Mouse (Mus musculus): ENCODE results near the gene Nek7. TPM values are rescaled to one million over a fixed set of nuclear protein-coding genes. Genes with fewer than 3 reads are reported as not detected.
A peak's percentile ranks its signal among the peaks of the same experiment; 100 is the strongest.

Gene Nek7
- polyA plus RNA-seq, 1 experiment from 2014 or later, result 31.5 TPM

DNA sequence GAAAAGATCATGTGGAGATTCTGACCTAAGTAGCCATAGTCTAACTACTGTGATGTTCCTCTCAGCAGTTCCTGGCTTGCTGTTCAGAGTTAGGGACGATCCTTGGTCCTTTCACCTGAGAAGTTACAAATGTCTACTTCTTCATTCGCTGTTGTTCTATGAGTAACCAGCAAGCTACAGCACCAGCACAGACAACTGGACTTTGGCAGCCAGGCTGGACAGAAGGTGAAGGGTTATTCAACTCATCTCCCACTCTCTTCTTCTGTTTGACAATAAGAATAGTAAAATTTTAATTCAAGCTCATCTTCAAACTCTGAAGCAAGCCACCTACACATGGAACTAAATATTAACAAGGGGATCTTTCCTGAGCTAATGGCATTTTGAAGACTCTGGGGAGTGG is 33.0 kb downstream of the Nek7 start:
- 99% methylated on average over 2 of the region's 2 CpGs for WGBS
- no peak for ATAC-seq (ENCODE audit: insufficient number of reproducible peaks, insufficient read depth, low FRiP score, low TSS enrichment)
- Histone ChIP-seq H3K4me3 (no peak overlapping the region), H3K9me3 (no peaks in the 10 kb centered on the region), H3K36me3 (no peaks in the 10 kb centered on the region), H3K9ac (no peak overlapping the region), H3K4me2 (replicated peaks) (no peak overlapping the region), H3K4me1 (no peaks in the 10 kb centered on the region), H3K27ac (no peak overlapping the region), H3K27me3 (no peaks in the 10 kb centered on the region)

DNA sequence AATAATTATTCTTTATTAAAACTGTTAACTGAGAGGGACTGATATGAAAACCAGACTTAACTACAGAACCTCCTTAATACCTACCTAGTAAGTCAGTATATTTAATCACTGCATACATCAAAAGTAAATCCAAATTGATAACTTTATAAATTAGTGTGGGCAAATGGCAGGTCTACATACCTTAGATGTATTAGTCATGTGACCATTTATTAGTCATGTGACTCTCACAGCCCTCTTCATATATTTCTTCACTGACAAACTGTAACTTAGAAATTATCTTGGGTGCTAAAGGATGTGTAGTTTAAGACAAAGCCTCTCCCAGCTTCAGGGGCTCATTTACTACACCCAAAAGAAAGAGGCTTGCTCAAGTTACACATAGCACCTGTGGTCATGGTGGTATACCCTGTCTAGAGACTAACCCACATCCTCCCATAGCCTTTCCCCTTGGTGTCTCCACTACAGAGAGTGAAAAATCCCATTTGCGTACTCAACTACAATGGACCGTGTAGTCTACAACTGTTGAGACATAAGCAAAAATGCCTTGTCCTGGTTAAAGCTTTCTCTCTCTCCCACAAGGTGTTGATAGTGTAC is 35.4 kb downstream of the Nek7 start:
- H3K4me3 ChIP-seq, result no peak overlapping the region
- no peaks in the 10 kb centered on the region for H3K4me1 ChIP-seq
- H3K9ac ChIP-seq, result no peak overlapping the region
- no peak overlapping the region for H3K4me2 ChIP-seq (replicated peaks)
- no peak overlapping the region for H3K27ac ChIP-seq
- ATAC-seq (ENCODE audit: insufficient number of reproducible peaks, insufficient read depth, low FRiP score, low TSS enrichment), result no peak
- no peaks in the 10 kb centered on the region for H3K27me3 ChIP-seq
- H3K9me3 ChIP-seq, result no peaks in the 10 kb centered on the region
- WGBS, result 97% methylated on average over 2 of the region's 2 CpGs
- H3K36me3 ChIP-seq, result no peaks in the 10 kb centered on the region

DNA sequence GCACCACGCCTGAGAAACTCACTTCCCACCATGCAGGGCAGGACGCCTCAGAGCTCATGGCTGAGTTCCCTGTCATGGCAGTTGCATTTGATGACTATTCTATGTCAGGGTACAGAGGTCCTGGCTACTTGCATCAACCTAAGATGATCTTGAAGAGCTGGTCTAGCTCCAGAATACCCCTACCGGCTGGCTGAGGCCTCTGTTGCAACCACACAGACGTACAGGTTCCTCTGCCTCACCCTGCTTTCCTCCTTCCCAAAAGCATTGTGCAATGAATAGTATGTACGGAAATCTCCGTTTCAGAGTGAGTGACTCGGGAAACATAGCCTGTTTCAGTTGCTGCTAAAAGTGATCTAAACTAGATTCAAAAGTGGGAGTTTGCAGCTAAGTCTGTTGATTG is 37.7 kb downstream of the Nek7 start:
- no peaks in the 10 kb centered on the region for H3K27me3 ChIP-seq
- H3K9me3 ChIP-seq, result no peaks in the 10 kb centered on the region
- no peak overlapping the region for H3K9ac ChIP-seq
- H3K27ac ChIP-seq, result no peak overlapping the region
- no peak for ATAC-seq (ENCODE audit: insufficient number of reproducible peaks, insufficient read depth, low FRiP score, low TSS enrichment)
- H3K4me1 ChIP-seq, result no peaks in the 10 kb centered on the region
- H3K4me3 ChIP-seq, result no peak overlapping the region
- no peak overlapping the region for H3K4me2 ChIP-seq (replicated peaks)
- WGBS, result 91% methylated on average over 7 of the region's 7 CpGs
- H3K36me3 ChIP-seq, result no peaks in the 10 kb centered on the region

DNA sequence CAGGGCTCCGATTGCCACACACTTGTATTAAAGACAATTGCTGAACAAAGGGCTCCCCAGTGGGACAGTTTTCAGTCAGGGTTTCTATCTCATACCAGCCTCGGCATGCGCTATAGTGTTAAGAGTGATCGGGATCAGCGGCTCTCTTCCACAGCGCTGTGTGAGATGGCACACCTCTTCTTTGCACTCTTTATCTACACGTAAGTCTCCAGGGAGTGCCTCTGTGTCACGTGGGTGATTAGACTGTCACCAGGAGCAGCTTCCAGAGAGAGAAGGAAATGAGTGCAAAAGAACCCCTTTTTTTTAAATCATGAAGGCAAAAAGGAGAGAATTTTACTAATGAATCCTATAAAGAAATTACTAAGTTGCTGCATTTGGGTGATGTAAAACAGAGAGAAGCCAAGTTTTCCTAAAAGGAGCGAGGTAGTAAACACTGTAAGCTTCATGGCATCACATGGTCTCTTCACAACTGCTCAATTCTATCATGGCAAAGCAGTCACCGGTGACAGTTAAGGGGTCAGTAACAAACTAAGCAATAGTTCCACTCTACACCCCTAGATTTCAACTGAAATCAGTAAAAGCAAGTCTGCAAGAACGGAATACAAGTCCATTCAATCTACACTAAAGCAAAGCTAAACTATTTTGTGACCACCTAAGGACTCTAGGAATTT is 40.0 kb downstream of the Nek7 start:
- Histone ChIP-seq H3K9me3 (no peaks in the 10 kb centered on the region), H3K9ac (no peak overlapping the region), H3K27ac (no peak overlapping the region), H3K4me1 (no peaks in the 10 kb centered on the region), H3K4me2 (replicated peaks) (no peak overlapping the region), H3K27me3 (no peaks in the 10 kb centered on the region), H3K4me3 (no peak overlapping the region), H3K36me3 (no peaks in the 10 kb centered on the region)
- WGBS, result 82% methylated on average over 11 of the region's 11 CpGs
- no peak for ATAC-seq (ENCODE audit: insufficient number of reproducible peaks, insufficient read depth, low FRiP score, low TSS enrichment)

DNA sequence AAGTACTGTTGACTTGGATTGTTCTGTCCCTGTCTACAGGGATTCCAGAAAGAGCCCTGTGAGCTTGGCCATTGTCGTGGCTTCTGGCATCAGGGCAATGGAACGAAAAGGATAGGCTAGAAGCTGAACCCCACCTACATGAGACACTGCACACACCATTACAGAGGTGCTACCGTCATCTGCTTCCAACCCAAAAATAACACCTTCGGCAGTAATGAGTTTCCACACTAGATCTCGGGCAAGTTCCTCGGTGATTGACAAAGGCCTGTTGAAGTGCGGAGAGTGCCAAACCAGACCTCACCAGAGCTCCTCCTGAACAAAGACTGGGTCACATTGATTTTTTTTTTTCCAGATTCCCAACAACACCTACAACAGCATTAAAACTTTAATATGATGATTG is 40.7 kb downstream of the Nek7 start:
- no peaks in the 10 kb centered on the region for H3K4me1 ChIP-seq
- no peaks in the 10 kb centered on the region for H3K27me3 ChIP-seq
- H3K27ac ChIP-seq, result no peak overlapping the region
- no peaks in the 10 kb centered on the region for H3K36me3 ChIP-seq
- no peak for ATAC-seq (ENCODE audit: insufficient number of reproducible peaks, insufficient read depth, low FRiP score, low TSS enrichment)
- WGBS, result 89% methylated on average over 7 of the region's 7 CpGs
- no peak overlapping the region for H3K9ac ChIP-seq
- no peak overlapping the region for H3K4me2 ChIP-seq (replicated peaks)
- H3K9me3 ChIP-seq, result no peaks in the 10 kb centered on the region
- no peak overlapping the region for H3K4me3 ChIP-seq

DNA sequence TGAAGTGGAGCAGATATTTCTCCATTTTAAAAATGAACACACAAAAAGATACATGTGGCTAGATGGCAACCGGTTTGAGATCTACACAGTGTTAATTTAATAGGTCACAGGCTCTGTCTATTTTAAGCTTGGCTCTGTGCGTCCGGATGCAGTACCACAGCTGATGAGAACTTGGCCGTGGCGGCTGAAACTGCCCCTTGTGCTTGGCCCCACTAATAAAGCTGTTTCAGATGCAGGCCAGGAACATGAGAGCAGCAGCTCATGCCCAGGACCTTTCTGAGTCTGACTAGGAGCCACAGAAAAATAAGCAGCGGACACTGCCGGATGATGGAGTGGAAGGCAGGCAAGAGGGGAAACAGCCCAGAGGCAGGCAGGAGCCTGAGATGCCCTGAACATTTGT is 43.1 kb downstream of the Nek7 start:
- Histone ChIP-seq H3K36me3 (no peaks in the 10 kb centered on the region), H3K4me1 (peaks cover 4% of the 10 kb centered on the region; the same call in 1 of the 2 replicates), H3K27me3 (no peaks in the 10 kb centered on the region), H3K9me3 (no peaks in the 10 kb centered on the region), H3K9ac (no peak overlapping the region), H3K4me3 (no peak overlapping the region), H3K27ac (no peak overlapping the region), H3K4me2 (replicated peaks) (no peak overlapping the region)
- no peak for ATAC-seq (ENCODE audit: insufficient number of reproducible peaks, insufficient read depth, low FRiP score, low TSS enrichment)
- WGBS, result 52% methylated on average over 7 of the region's 7 CpGs

DNA sequence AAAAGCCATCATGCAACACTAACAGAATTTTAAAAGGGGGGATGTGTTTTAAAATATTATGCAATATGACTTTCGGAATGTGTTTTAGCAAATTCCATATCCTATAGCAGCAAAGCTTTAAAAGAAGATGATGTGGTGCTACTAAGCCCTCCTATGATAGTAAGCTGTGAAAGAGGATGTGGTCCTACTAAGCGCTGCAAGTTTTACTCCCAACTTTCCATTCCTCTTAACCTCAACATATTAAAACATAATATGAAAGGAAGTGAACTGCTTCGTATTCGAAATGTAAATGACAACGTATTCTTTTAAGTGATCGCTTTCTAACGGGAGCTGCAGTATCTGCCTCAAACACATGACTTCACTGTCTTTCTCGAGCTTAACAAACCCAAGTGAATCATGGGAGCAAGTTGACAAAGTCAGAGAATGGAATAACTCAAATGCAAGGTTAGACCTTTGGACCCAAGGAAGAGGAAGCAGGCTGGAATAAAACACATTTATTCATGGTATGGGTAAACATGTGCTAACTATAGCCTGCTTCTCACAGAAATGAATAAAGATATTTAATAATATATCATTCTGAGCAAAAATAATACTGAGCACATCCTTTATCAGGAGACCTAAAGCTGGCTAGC is 43.8 kb downstream of the Nek7 start:
- Histone ChIP-seq H3K4me2 (replicated peaks) (no peak overlapping the region), H3K9me3 (no peaks in the 10 kb centered on the region), H3K4me1 (peaks cover 5% of the 10 kb centered on the region; the same call in 1 of the 2 replicates), H3K27ac (no peak overlapping the region), H3K27me3 (no peaks in the 10 kb centered on the region), H3K4me3 (no peak overlapping the region), H3K9ac (no peak overlapping the region), H3K36me3 (no peaks in the 10 kb centered on the region)
- ATAC-seq (ENCODE audit: insufficient number of reproducible peaks, insufficient read depth, low FRiP score, low TSS enrichment), result no peak
- 91% methylated on average over 8 of the region's 8 CpGs for WGBS

DNA sequence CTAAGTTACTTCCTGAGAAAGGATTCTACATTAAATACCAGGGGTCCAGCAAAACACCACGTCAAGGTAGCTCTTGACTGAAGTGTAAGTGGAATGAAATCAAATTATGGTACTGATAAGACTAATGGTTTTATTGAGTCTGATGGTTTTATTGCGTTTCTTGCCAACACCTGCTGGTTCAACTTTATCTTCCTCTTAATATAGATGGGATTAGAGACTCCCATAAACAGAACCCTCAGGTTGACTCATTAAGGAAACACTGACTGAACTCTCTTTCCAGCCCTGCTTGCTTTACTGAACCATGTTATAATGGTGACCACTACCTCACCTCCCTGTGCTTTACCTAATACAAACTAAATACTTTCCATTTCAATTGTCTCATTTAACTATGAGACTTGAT is 44.3 kb downstream of the Nek7 start:
- Histone ChIP-seq H3K27me3 (no peaks in the 10 kb centered on the region), H3K4me2 (replicated peaks) (no peak overlapping the region), H3K27ac (no peak overlapping the region), H3K9me3 (no peaks in the 10 kb centered on the region), H3K4me3 (no peak overlapping the region), H3K4me1 (peaks cover 5% of the 10 kb centered on the region; the same call in 1 of the 2 replicates), H3K36me3 (no peaks in the 10 kb centered on the region), H3K9ac (no peak overlapping the region)
- WGBS, result 87% methylated on average over 2 of the region's 2 CpGs
- no peak for ATAC-seq (ENCODE audit: insufficient number of reproducible peaks, insufficient read depth, low FRiP score, low TSS enrichment)

DNA sequence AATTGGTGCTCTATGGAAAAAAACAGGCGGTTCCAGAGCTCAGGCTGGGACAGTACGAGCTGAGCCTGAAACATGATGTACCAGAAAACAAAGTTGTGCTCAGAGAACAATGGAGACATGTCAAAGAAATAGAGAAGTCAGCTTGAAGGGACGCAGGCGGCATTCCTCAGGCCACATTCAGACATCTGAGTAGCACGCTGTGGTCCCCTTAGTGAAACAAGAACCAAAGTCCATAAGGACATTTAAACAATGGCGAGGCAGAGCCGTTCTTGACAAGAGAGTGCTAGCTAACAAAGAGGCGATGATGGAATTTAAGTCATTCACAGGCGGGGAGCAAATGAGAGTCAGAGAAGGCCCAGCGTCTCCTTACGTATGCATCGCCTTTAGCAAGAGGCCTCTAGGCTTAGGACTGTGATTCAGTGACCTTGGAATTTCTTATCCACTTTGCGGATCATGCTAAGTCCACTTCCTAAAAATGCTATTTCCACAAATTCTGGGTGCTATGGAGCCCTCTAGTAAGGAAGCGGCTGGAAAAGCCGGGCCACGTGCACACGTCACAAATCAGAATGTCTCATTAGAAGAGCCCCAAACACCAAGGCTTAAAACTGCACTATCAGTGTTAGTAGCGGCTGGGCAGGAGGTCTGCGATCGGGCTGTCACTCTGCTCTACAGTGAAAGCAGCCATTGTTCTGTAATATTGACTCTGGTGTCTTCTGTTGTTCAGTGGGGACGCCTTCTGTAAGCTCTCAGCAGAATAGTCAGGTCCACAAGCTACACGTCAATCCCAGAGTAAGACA is 48.2 kb downstream of the Nek7 start:
- no peaks in the 10 kb centered on the region for H3K9me3 ChIP-seq
- WGBS, result 41% methylated on average over 22 of the region's 22 CpGs
- no peak overlapping the region for H3K9ac ChIP-seq
- H3K4me2 ChIP-seq (replicated peaks), result no peak overlapping the region
- peak overlapping the region; percentile 19; the same call in 1 of the 2 replicates for H3K27ac ChIP-seq
- H3K27me3 ChIP-seq, result no peaks in the 10 kb centered on the region
- H3K4me3 ChIP-seq, result no peak overlapping the region
- peaks cover 5% of the 10 kb centered on the region; the same call in 1 of the 2 replicates for H3K4me1 ChIP-seq
- no peaks in the 10 kb centered on the region for H3K36me3 ChIP-seq
- peak; percentile 43; the same call in 1 of the 2 replicates for ATAC-seq (ENCODE audit: insufficient number of reproducible peaks, insufficient read depth, low FRiP score, low TSS enrichment)

DNA sequence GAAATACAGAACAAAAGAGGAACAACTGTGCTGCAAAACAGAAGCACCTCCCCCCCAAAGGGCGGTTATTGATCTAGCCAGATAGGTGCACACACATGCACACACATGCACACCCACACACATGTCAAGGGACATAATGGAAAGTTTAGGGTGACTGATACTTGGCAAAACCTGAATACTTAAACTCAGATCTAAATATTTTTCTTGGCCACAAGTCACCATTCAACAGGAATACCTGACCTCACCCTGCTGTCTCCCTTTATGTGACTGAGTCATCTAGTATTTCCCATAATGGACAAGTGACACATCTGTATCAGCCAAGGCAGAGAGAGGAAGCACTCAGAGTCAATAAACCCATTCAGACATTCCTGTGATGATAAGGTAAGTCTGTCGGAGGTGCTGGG is 48.9 kb downstream of the Nek7 start:
- no peak for ATAC-seq (ENCODE audit: insufficient number of reproducible peaks, insufficient read depth, low FRiP score, low TSS enrichment)
- Histone ChIP-seq H3K27ac (no peak overlapping the region), H3K4me2 (replicated peaks) (no peak overlapping the region), H3K9me3 (no peaks in the 10 kb centered on the region), H3K27me3 (no peaks in the 10 kb centered on the region), H3K9ac (no peak overlapping the region), H3K36me3 (no peaks in the 10 kb centered on the region), H3K4me3 (no peak overlapping the region), H3K4me1 (peaks cover 5% of the 10 kb centered on the region; the same call in 1 of the 2 replicates)
- 76% methylated on average over 2 of the region's 2 CpGs for WGBS

DNA sequence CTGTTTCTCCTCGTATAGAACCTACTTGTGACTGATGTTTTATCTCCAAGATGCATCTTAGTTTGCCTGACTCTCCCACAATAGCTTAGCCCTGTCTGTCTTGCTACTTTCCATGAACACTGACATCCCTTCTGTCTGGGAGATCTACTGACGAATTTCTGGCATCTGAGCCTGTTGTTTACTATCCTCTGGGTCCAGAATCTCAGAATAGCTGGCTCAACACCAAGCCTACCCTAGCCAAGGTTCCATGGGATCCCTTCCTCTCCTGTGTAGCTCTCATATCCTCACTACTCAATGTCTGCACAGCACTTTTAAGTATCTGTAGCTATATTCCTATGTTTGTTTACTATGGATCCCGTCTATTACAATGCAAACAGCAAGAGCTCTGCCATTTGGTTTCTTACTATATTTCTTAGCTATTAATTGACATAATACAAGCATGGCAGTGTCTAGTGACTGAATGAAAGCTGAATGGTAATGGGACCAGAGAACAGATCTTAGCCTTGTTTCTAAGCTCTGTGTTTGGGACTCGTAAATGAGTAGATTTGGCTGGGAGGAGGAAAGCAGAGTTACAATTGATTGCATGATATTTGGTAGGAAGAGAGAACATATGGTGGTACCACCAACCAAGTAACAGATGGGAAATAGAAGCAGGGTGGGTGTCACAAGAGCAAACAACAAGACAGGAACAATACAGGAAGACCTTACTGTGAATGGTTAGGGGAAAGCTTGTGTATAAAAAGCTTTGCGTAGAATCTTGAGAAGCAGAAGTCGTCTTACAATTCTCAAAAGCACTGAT is 51.3 kb downstream of the Nek7 start:
- ATAC-seq (ENCODE audit: insufficient number of reproducible peaks, insufficient read depth, low FRiP score, low TSS enrichment), result no peak

More for the DNA sequence above, 51.3 kb downstream of the Nek7 start:
- H3K9me3 ChIP-seq, result no peaks in the 10 kb centered on the region
- 84% methylated on average over 6 of the region's 6 CpGs for WGBS
- no peak overlapping the region for H3K4me2 ChIP-seq (replicated peaks)
- no peaks in the 10 kb centered on the region for H3K36me3 ChIP-seq
- H3K9ac ChIP-seq, result no peak overlapping the region
- H3K27me3 ChIP-seq, result no peaks in the 10 kb centered on the region
- H3K4me3 ChIP-seq, result no peak overlapping the region
- H3K27ac ChIP-seq, result no peak overlapping the region
- peaks cover 5% of the 10 kb centered on the region; the same call in 1 of the 2 replicates for H3K4me1 ChIP-seq
